Mouse (Mus musculus) neural tube, embryonic 13.5 days (tissue): ENCODE data around the gene Rps6kl1. TPM values are rescaled to one million over a fixed set of nuclear protein-coding genes. Genes with fewer than 3 reads are reported as not detected.
A peak's percentile ranks its signal among the peaks of the same experiment; 100 is the strongest.

Source experiments
- ATAC-seq: fragments of 200-750 bp; cut with Nextera tagmentation; 2 replicates; pipeline ENCODE4 v1.8.0; 2017; ENCODE audit warnings: low read depth, mild to moderate bottlenecking, moderate TSS enrichment, moderate library complexity
- H3K27ac ChIP-seq: fragments of 300-500 bp; sonication (generic); replicated peaks from 2 replicates; pipeline ENCODE4 v1.5.1; 2015; ENCODE audit warnings: moderate library complexity, mild to moderate bottlenecking, inconsistent platforms
- H3K27me3 ChIP-seq: fragments of 300-500 bp; sonication (generic); 2 replicates; pipeline ENCODE4 v1.6.1; 2015; ENCODE audit warnings: mild to moderate bottlenecking, inconsistent platforms
- H3K36me3 ChIP-seq: fragments of 300-500 bp; sonication (generic); 2 replicates; pipeline ENCODE4 v1.6.1; 2015; ENCODE audit warnings: mild to moderate bottlenecking, inconsistent platforms
- H3K4me1 ChIP-seq: fragments of 300-500 bp; sonication (generic); replicated peaks from 2 replicates; pipeline ENCODE4 v1.6.1; 2015; ENCODE audit warnings: inconsistent platforms
- H3K4me2 ChIP-seq: fragments of 300-500 bp; sonication (generic); 2 replicates; pipeline ENCODE4 v1.6.1; 2015; ENCODE audit warnings: inconsistent platforms, mild to moderate bottlenecking, moderate library complexity
- H3K4me3 ChIP-seq: fragments of 300-500 bp; sonication (generic); 2 replicates; pipeline ENCODE4 v1.5.1; 2015; ENCODE audit warnings: mild to moderate bottlenecking, inconsistent platforms
- H3K9ac ChIP-seq: fragments of 300-500 bp; sonication (generic); 2 replicates; pipeline ENCODE4 v1.6.1; 2015; ENCODE audit warnings: moderate library complexity, mild to moderate bottlenecking, inconsistent platforms
- H3K9me3 ChIP-seq: fragments of 300-500 bp; sonication (generic); 2 replicates; pipeline ENCODE4 v1.6.1; 2016; ENCODE audit warnings: inconsistent platforms
- WGBS: fragments of 180-500 bp; shearing (Covaris S2); methylation state at CpG from one replicate; pipeline ENCODE4 v1.1.7; 2015; 5-methylcytosine and 5-hydroxymethylcytosine counted together
- polyA plus RNA-seq: library from polyadenylated mRNA; unstranded; fragments of >200 nt; fragmentation: Nextera tagmentation; extraction: Ambion mirVana; gene quantifications from 2 replicates; pipeline ENCODE4 v1.2.1, GENCODE M21; 2015

Rps6kl1 gene
- polyA plus RNA-seq, 1 experiment from 2014 or later = 28.7 TPM

DNA sequence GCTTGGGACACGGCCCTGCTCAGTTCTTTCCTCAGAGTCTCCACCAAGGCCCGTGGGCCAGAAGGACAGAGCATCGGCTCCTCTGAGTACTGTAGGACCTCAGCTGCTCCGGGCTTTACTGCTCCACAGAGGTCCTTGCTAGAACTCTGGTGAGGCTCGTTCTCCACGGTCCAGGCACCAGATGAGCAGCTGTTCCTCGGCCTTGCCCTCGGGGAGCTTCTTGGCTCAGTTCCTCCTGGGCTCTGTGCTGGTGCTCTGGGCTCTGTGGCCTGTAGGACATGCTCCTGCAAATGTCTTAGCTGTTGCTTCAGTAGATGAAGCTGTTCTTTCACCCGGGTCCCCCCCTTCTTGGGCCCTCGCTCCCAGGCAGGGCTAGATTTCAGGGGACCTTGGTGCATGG, 56.4 kb downstream of the Rps6kl1 start:
- no peaks in the 10 kb centered on the region for H3K27me3 ChIP-seq
- no peak overlapping the region for H3K4me2 ChIP-seq
- ATAC-seq = no peak
- H3K36me3 ChIP-seq = peaks cover 3% of the 10 kb centered on the region; the same call in 1 of the 2 replicates
- H3K9ac ChIP-seq = no peak overlapping the region
- WGBS = 63% methylated on average over 10 of the region's 10 CpGs
- no peaks in the 10 kb centered on the region for H3K9me3 ChIP-seq
- H3K4me1 ChIP-seq = peaks cover 20% of the 10 kb centered on the region
- no peak overlapping the region for H3K4me3 ChIP-seq
- 0 out of 2 replicates have a peak overlapping the region, but pooled peaks have one; percentile 38 for H3K27ac ChIP-seq

DNA sequence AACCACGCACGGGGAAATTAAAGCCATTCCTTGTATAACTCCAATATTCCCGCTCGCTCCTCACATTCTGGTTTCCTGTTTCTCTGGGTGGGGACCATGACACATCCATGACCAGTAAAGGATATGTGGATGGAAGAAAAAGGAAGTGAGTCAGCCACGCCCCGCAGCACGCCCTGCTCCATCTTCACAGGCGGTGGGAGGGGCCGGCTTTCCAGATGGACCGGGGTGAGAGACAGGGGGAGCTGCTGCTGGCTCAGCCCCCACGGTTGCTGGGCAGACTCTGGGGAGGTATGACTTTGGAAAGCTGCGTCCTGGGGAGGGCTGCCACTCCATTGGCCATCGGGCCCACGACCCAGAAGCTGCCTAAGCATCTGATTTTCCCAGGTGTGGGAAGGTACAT, 57.1 kb downstream of the Rps6kl1 start:
- H3K4me2 ChIP-seq = no peak overlapping the region
- H3K27ac ChIP-seq = no peak overlapping the region
- H3K4me1 ChIP-seq = peaks cover 20% of the 10 kb centered on the region
- no peaks in the 10 kb centered on the region for H3K27me3 ChIP-seq
- 40% methylated on average over 14 of the region's 14 CpGs for WGBS
- no peak overlapping the region for H3K4me3 ChIP-seq
- peaks cover 9% of the 10 kb centered on the region; the same call in 1 of the 2 replicates for H3K36me3 ChIP-seq
- no peaks in the 10 kb centered on the region for H3K9me3 ChIP-seq
- H3K9ac ChIP-seq = no peak overlapping the region
- ATAC-seq = 0 out of 2 replicates have a peak, but pooled peaks have one; percentile 19

DNA sequence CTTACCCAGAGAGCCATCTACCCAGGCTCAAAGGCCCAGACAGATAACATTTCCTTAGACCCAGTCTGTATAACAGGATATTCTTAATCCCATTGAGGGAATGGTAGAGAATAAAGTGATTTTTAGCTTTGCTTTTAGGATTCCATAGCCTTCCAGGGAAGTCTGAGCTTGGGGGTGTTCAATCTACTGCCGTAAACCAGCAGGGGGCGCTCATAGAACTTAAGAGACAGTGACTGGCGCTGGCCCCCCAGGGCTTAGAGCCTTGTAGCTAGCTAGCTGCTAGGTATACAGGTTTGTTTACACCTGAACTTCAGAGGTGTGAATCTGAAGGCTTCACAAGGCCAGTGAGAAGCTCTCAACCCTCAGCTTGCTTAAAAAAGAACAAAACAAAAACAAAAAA, 58.9 kb downstream of the Rps6kl1 start:
- H3K9me3 ChIP-seq = no peaks in the 10 kb centered on the region
- peaks cover 27% of the 10 kb centered on the region for H3K36me3 ChIP-seq
- WGBS = 11% methylated on average over 3 of the region's 3 CpGs
- H3K27ac ChIP-seq = no peak overlapping the region
- peaks cover 20% of the 10 kb centered on the region for H3K4me1 ChIP-seq
- no peaks in the 10 kb centered on the region for H3K27me3 ChIP-seq
- no peak overlapping the region for H3K9ac ChIP-seq
- no peak overlapping the region for H3K4me2 ChIP-seq
- ATAC-seq = no peak
- no peak overlapping the region for H3K4me3 ChIP-seq

DNA sequence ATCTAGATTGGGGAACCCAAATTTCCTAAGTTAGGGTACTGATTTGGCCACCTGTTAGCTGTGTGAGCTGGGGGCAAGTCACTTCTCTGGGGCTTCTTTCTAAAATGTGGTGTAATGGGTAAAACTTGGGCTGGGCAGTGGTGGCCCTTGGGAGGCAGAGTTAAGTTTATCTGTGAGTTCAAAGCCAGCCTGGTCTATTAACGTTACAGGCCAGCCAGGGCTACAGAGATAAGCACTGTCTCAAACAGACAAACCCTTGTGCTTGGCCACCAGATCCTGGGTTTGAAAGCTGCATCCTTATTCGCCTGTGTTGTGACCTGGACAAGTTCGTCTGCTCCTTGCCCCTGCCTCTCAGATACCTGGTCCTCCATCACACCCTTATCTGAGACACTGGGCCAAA, 59.9 kb downstream of the Rps6kl1 start:
- Histone ChIP-seq H3K9ac (no peak overlapping the region), H3K4me1 (peaks cover 20% of the 10 kb centered on the region), H3K36me3 (peaks cover 36% of the 10 kb centered on the region), H3K27ac (no peak overlapping the region), H3K4me2 (no peak overlapping the region), H3K9me3 (no peaks in the 10 kb centered on the region), H3K4me3 (no peak overlapping the region), H3K27me3 (no peaks in the 10 kb centered on the region)
- ATAC-seq = no peak
- WGBS = 87% methylated on average over 3 of the region's 3 CpGs

DNA sequence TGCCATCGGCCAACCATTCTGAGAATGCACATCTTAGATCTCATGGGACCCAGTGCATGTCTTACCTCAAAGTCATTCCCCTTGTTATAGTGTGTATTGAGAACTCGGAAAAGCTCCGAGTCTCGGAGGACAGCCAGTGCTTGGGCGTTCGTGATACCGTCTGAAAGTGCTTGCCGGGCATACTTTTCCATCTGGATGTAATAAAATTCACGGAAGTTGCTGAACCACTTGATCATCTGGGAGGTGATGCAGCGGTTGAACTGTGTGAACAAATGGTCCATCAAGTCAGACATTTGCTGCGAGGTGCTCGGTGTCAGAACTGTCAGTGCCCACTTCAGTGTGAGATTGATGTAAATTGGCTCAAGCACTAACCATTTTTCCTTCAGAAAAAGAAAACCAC, 63.2 kb downstream of the Rps6kl1 start:
- 89% methylated on average over 12 of the region's 12 CpGs for WGBS
- no peak for ATAC-seq
- H3K4me1 ChIP-seq = no peaks in the 10 kb centered on the region
- H3K36me3 ChIP-seq = peaks cover 36% of the 10 kb centered on the region
- H3K27me3 ChIP-seq = no peaks in the 10 kb centered on the region
- H3K4me3 ChIP-seq = no peak overlapping the region
- H3K9me3 ChIP-seq = no peaks in the 10 kb centered on the region
- no peak overlapping the region for H3K4me2 ChIP-seq
- no peak overlapping the region for H3K27ac ChIP-seq
- H3K9ac ChIP-seq = no peak overlapping the region

Other genes starting within 250 kb of the Rps6kl1 start
- gene Fcf1, start 180.4 kb downstream of the Rps6kl1 start, polyA plus RNA-seq = 118 and 129 TPM in 2 replicates
- gene Arel1, start 180.4 kb downstream of the Rps6kl1 start, polyA plus RNA-seq = 26.2 and 28.5 TPM in 2 replicates
- gene Ylpm1, start 154.9 kb downstream of the Rps6kl1 start, polyA plus RNA-seq = 36.8 and 40.2 TPM in 2 replicates
- 3.9 and 5.4 TPM in 2 replicates for gene Prox2, start 40.5 kb downstream of the Rps6kl1 start, polyA plus RNA-seq
- gene Dlst, start 40.4 kb downstream of the Rps6kl1 start, polyA plus RNA-seq = 108 and 116 TPM in 2 replicates
- gene Pgf, start 26.5 kb upstream of the Rps6kl1 start, polyA plus RNA-seq = 11.6 and 12.6 TPM in 2 replicates
- gene Eif2b2, start 68.2 kb upstream of the Rps6kl1 start, polyA plus RNA-seq = 85.5 and 85.6 TPM in 2 replicates
- gene Mlh3, start 119.3 kb upstream of the Rps6kl1 start, polyA plus RNA-seq = 8.7 and 9.6 TPM in 2 replicates
- gene Acyp1, start 137.2 kb upstream of the Rps6kl1 start, polyA plus RNA-seq = 66.1 and 74.5 TPM in 2 replicates
- gene Zc2hc1c, start 137.3 kb upstream of the Rps6kl1 start, polyA plus RNA-seq = 1.1 and 1.2 TPM in 2 replicates
- 14.7 and 15.2 TPM in 2 replicates for gene Nek9, start 188.1 kb upstream of the Rps6kl1 start, polyA plus RNA-seq
- gene Tmed10, start 223.6 kb upstream of the Rps6kl1 start, polyA plus RNA-seq = 231 TPM in 2 replicates